Mouse (Mus musculus): ENCODE data around the gene Ces4a. TPM values are rescaled to one million over a fixed set of nuclear protein-coding genes. Genes with fewer than 3 reads are reported as not detected.
"Not testable (repeated sequence)": the region's sequence is repeated elsewhere in the genome, so short reads cannot be mapped to it uniquely, and the experiment has no call there.

The Ces4a gene
- total RNA-seq, 2 experiments from 2014 or later, result not detected

DNA sequence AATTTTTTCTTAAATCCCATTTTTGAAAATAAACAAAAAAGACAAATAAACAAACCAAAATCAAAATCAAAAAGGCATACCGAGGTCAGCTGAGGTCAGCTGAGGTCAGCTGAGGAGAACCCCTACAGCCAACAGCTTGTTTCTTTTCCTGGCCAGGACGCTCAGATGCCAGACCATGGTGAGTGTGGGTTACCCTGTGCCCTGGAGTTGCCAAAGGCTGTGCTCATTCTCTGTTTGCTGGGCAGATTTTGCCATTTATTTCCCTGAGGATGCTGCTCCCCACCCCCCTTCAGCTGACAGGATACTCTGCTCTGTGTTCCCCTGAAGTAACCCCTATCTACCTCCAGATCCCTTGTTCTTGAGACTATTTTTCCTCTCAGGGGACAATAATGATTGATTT lies 35.5 kb downstream of the Ces4a start:
- no peak for DNase-seq (ENCODE audit: low spot score in 2 of 2)

DNA sequence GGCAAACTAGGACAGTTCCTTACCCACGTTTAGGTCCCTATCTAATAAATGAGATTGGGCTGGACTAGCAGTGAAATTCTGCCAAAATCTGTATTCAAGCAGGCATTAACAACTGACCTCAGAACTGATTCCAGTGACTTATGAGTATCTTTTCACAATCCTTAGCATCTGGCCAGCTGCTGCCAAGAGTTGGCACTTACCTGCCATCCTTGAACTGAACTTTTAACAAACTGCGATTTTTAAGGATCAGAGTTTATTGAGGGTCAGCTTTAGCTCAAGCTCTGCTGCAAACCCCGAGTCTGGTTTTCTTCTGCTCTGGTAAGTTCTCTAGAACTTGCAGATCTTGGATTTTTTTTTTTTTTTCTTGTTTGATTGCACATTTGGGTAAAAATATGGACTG lies 38.0 kb downstream of the Ces4a start:
- no peak for DNase-seq (ENCODE audit: low spot score in 2 of 2)

DNA sequence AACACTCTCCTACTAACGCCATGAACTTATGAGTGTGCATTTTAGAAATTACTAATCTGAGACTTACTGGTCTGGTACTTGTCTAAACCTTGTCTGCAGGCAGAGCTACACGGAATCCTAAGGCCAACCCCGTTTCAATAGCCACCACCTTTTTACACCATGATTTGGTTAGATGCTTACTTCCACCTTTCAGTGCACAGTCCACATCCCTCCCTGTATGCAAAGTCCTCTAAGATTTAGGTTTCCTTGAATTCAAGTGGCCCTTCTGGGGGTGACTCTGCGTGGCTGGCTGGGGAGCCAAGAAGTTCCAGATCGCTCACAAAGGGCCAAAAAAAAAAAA lies 38.4 kb downstream of the Ces4a start:
- DNase-seq (ENCODE audit: low spot score in 2 of 2), result no peak

DNA sequence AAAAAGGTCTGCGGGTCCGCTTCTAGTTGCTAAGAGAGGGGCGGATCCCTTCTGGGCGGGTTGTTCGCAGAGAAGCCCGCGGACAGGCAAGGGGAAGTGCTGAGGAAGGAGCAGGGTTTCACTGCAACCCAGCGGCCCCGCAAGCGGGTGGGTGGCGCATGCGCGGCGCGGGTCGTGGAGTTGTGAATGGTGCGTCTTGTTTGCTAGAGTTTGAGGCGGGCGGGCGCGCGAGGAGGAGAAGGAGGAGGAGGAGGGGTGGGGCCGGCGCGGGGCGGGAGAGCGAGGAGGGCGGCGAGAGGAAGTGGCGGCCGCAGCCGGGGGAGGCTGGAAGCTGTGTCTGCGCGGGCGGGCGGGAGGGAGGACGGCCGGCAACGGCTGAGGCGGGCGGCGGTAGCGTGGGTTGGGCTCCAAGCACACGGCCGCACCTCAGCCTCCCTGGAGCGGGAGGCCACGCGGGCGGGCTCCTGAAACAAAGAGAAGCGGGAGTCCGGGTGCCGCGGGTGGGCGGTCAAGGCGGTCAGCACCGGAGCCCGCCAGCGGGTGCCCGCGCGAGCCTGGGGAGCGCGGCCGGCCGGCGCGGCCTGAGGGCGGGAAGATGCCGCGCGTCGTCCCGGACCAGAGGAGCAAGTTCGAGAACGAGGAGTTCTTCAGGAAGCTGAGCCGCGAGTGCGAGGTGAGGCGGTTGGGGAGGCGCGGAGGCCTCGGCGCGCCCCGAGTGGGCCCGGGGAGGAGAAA lies 38.9 kb downstream of the Ces4a start, which contains the start of gene Cbfb:
Gene Cbfb, plus strand, starts transcription at position 294 of the 735 bp plus-strand sequence.
- DNase-seq (ENCODE audit: low spot score in 2 of 2), result peak; percentile 93 to 97

DNA sequence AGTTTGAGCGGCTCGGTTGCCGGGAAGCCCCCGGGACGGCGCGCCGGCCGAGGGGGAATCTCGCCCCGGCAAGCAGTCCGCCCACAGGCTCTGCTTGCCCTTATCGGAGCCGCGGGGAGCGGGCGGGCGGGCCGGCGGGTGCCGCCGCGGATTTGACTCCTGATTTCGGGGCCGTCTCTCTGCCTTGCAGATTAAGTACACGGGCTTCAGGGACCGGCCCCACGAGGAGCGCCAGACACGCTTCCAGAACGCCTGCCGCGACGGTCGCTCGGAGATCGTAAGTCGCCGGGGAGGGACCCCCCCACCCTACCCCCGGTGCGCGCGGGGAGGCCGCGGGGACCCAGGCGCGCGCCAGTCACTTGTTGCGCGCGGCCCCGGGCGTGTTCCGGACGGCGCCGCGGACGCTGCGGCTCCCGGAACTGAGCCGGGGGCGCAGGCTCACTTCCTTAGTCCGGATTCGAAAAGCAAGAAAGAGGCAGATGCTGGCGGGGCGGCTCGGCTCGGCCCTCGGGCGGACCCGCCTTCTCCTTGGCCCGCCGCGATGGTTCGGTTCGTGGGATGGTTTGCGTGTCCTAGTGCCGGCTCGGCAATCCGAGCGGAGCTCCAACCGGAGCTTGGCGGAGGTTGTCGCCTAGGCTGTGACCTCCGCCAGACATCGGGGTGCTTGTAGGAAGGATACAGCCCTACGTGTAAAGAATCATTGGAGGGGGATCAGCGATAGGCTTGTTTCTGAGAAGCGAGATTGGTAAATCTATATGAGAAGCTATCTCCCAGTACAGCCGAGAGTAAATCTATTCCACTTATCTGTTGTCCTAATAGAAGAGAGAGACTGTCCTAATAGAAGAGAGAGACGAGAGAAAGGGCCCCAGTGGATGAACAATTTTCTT lies 39.8 kb downstream of the Ces4a start:
- DNase-seq (ENCODE audit: low spot score in 2 of 2), result peak; percentile 32 to 38

DNA sequence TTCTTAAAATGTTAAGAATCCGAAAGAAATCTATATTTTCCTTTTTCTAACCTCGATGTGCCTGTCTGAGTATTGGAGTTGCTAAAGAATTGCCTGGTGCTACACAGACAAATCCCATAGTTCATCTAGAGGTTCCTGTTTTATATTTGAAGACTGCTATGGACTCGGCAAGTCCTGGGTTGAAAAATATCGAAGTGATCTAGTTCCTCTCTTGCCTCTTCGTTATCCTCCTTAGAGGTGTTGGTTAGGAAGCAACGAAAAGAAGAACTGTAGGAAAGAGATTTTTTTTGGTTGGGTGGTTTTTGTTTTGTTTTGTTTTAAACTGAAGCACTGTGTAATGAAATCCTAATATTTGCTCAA lies 40.4 kb downstream of the Ces4a start:
- no peak for DNase-seq (ENCODE audit: low spot score in 2 of 2)

DNA sequence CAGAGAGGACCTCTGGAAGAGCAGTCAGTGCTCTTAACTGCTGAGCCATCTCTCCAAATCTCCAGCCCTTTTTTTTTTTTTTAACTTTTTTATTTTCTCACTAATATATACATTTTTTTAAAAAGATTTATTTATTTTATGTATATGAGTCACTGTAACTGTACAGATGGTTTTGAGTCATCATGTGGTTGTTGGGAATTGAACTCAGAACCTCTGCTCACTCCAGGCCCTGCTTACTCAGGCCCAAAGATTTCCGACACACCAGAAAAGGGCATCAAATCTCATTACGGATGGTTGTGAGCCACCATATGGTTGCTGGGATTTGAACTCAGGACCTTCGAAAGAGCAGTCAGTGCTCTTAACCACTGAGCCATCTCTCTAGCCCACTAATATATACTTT lies 43.7 kb downstream of the Ces4a start:
- not testable (repeated sequence) for DNase-seq (ENCODE audit: low spot score in 2 of 2)

DNA sequence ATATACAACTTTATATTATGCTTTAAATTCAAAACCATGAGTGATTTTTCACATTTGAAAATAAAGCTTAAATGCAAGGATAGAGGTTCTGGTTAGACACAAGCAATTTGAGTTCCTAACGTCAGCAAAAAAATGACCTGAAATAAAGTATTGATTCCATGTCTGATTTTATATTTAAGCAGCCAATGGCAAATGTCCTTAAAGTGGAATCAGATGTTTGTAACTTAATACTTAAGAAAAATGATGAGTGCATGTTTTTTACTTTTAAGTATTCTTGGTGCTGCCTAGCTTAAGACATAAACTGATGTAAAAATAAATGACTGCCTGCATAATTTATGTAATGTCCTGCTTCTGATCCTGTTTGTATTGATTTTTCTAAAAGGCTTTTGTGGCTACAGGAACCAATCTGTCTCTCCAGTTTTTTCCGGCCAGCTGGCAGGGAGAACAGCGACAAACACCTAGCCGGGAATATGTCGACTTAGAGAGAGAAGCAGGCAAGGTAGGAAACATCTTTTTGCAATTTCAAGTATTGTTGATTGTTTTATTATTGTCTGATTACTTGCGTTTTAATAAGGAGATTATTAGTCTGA lies 46.7 kb downstream of the Ces4a start:
- no peak for DNase-seq (ENCODE audit: low spot score in 2 of 2)

DNA sequence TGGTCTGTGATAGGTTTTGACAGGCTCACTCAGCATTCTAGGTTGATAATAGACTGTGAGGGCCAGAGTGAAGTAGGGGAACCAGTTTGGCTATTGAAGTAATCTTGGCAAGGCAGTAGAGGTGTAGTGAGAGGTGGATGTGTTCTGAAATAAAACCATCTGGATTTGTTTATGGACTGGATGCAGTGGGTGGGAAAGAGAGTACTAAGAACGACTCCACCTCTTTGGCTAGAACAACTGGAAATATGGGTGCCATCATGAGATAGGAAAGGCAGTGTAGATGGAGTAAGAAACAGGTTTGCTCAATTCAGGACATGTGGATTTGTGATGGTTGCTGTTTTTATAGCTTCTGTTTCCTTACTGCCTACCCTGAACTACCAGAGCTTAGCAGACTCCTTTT lies 50.6 kb downstream of the Ces4a start:
- no peak for DNase-seq (ENCODE audit: low spot score in 2 of 2)

DNA sequence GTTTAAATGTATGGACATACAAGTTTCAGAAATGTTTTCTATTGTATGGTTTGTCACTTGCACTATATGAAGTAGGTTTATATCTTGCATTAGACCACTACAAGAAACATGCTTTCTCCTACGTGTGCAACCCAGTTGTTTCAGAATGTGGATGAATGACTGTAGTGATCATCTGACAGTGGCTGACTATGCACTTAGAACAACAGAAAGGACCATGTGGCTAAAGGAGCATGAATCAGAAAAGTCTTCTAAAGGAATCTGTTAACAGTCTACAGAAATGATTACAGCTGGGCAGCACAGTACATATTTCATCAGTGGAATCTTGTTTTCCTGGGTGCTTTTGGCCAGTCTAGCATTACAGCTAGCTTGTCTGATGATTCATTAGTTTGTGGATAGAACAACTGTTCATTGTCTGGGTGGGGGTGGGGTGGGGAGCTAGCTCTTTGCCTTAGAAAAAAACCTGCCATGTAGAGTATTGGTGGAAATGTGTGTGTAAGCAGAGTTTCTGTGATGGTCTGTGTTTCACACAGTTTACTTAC lies 54.9 kb downstream of the Ces4a start:
- no peak for DNase-seq (ENCODE audit: low spot score in 2 of 2)

DNA sequence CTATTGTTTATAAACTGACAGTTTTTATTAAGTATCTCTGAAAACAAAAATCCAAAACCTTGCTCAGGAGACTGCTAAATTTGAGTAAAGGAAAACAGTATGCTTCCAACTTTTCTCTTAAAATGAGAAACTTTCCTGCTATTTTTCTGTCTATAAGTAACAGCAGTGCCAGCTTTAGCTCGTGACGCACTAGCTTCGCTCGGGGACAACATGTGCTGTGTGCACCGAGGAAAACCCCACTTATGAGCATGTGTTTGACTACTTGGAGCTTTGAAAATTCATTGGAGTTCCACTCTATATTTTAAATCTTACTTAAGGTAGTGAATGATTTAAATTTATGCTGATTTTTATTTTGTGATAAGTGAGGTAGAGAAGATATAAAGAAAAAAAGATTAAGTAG lies 60.6 kb downstream of the Ces4a start:
- DNase-seq (ENCODE audit: low spot score in 2 of 2), result no peak

Other genes starting within 250 kb of the Ces4a start
- gene Ces2e, start 205.5 kb upstream of the Ces4a start, total RNA-seq (2021), result 1 to 10 TPM; 2.0 to 5.9 TPM
- gene Ces2f, start 184.4 kb upstream of the Ces4a start, total RNA-seq (2021), result under 1 TPM in 1 of 2 experiments, not detected in 1; 0.14 TPM
- gene Ces2g, start 170.1 kb upstream of the Ces4a start, total RNA-seq (2021), result 1 to 10 TPM; 5.6 to 7.6 TPM
- gene Ces2h, start 130.9 kb upstream of the Ces4a start, total RNA-seq (2021), result under 1 TPM; 0.34 to 0.85 TPM
- gene Ces3a, start 83.2 kb upstream of the Ces4a start, total RNA-seq (2021), result 10 to 100 TPM in 1 of 2 experiments, 1 to 10 TPM in 1; 1.2 to 41.5 TPM
- gene Ces3b, start 48.0 kb upstream of the Ces4a start, total RNA-seq (2021), result not detected
- 10 to 100 TPM; 66.4 to 70.2 TPM for gene Cbfb, start 38.9 kb downstream of the Ces4a start, total RNA-seq (2021)
- 10 to 100 TPM; 33.3 to 38.1 TPM for gene D230025D16Rik, start 93.3 kb downstream of the Ces4a start, total RNA-seq (2021)
- gene B3gnt9, start 123.4 kb downstream of the Ces4a start, total RNA-seq (2021), result 10 to 100 TPM; 10.4 to 11.3 TPM
- 10 to 100 TPM; 15.9 to 17.4 TPM for gene Tradd, start 132.8 kb downstream of the Ces4a start, total RNA-seq (2021)
- gene Fbxl8, start 132.8 kb downstream of the Ces4a start, total RNA-seq (2021), result 1 to 10 TPM; 3.2 to 3.5 TPM
- gene Hsf4, start 138.0 kb downstream of the Ces4a start, total RNA-seq (2021), result under 1 TPM; 0.42 to 0.53 TPM
- 1 to 10 TPM; 1.8 to 2.7 TPM for gene Nol3, start 144.3 kb downstream of the Ces4a start, total RNA-seq (2021)
- 10 to 100 TPM in 1 of 2 experiments, 1 to 10 TPM in 1; 9.1 to 10.4 TPM for gene 4931428F04Rik, start 158.1 kb downstream of the Ces4a start, total RNA-seq (2021)
- 10 to 100 TPM; 25.7 to 30.9 TPM for gene Exoc3l, start 164.3 kb downstream of the Ces4a start, total RNA-seq (2021)
- gene E2f4, start 165.9 kb downstream of the Ces4a start, total RNA-seq (2021), result 10 to 100 TPM; 50.5 to 55.7 TPM
- gene Elmo3, start 173.8 kb downstream of the Ces4a start, total RNA-seq (2021), result 10 to 100 TPM in 1 of 2 experiments, 1 to 10 TPM in 1; 9.2 to 13.6 TPM
- 10 to 100 TPM; 14.3 to 16.3 TPM for gene Lrrc29, start 194.5 kb downstream of the Ces4a start, total RNA-seq (2021)
- 10 to 100 TPM; 48.5 to 49.2 TPM for gene Tmem208, start 194.6 kb downstream of the Ces4a start, total RNA-seq (2021)
- gene Fhod1, start 216.2 kb downstream of the Ces4a start, total RNA-seq (2021), result 10 to 100 TPM; 17.9 to 18.8 TPM
- 1 to 10 TPM; 5.5 to 5.8 TPM for gene Slc9a5, start 217.0 kb downstream of the Ces4a start, total RNA-seq (2021)
- gene Plekhg4, start 241.5 kb downstream of the Ces4a start, total RNA-seq (2021), result 1 to 10 TPM in 1 of 2 experiments, under 1 TPM in 1; 0.25 to 1.2 TPM

All from adrenal gland, postnatal 4 days (tissue).